Mouse (Mus musculus) spleen, postnatal 14 days (tissue): ENCODE measurements around the gene Ppm1h.
"Not testable (repeated sequence)": the region's sequence is repeated elsewhere in the genome, so short reads cannot be mapped to it uniquely, and the experiment has no call there.

Experiments used
- DNase-seq, 2 experiments: peaks; one replicate each; pipeline ENCODE4 v3.0.0; 2021 to 2022; ENCODE audit warnings: low spot score in 2 of 2

The Ppm1h gene

DNA sequence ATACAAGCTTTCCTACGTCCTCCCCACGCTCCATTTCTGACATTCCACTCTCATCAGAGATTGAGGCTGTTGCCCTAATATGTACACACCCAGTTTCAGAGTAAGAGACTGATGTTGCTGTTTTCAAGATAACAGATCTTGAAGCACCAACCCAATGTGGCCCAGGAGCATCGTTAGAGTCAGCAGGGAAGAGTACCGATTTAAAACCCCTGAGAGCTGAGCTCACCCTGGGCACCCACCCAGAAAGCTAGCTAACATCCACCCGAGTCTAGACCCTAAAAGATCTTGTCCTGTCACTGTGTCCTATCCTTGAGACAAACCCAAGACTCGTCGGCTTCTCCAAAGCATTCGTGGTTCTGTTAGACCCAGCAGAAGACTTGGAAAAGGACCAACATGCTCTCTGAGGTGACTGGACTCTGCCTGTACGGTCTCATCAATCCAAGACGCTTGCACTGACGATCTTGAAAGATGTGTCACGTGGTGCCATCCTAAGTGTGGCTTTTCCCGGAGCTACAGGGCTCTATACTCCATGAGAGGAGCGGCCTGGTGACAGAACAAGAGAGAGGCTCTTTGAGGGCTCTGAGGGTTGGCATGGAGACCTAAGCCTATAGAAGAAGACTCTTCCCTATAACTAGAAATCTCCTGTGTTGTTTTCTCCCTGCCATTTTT lies 212.3 kb downstream of the Ppm1h start:
- no peak for DNase-seq

DNA sequence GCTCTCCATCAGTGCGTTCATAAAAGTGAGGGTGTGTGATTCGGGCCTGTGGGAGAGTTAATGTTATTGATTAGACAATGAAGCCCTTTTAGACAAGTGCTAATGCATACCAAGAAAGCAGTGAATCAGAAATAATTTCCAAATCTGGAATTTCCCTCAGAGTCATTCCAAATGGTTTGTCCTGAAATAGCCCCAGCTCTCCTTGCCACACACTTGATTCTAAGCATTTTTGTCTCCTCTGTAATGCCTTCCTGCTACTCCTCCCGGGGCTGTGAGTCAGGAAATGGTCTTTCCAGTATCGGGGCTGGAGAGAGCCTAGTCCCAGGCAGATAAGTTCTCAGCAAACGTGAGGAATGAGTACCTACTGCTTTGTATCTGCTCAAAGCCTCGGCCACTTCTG lies 212.9 kb downstream of the Ppm1h start:
- no peak for DNase-seq

DNA sequence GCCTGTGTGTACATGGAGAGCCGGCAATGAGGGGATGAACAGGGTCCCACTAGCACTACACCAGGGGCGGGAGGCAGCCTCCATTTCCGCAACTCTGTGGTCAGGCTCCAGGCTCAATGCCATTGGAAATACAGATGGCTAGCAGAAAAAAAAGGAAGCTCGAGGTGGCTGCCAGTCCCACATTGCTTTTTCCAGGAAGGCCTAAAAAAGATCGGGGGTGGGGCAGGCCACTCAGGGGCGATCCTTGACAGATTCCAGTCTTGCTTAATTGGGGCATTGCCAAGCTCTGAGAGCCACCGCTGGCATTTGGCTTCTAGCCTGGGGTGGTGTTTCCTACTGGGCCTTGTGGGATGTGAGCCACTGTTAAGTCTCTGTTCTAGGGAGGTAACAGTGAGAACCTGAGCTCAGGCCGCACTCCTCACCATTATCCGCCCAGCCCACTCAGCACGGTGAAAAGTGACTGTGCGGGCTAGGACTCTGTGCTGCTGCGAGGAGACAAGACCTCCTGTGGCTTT lies 216.1 kb downstream of the Ppm1h start:
- DNase-seq = no peak

DNA sequence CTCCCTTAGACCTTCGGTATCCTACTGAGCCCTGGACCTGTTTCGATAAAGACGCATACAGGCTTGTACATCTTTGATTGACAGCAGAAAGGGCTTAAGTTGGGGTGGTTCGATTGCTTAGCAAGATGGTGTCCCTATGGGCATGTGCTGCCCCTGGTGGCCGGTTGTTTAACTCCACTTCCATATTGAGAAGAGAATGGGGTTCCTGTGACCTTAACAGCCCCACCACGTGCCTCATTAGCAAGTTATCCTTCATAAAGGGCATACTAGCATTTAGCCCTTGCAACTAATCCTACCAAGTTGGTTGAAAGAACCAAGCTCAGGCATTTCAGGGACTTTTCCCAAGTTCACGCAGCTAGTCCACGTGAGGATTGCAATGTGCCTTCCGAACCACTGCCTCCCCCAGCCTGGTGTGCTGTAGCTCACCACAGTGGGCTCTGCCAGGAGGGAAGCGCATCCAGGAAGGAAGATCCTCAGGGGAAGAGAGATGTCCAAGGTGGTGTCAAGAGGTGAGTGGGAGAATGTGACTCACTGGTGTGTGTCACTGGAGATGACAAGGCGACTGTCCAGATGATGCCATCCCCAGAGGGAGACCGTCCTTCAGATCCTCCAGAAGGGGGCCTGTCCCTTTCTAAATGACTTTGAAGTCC lies 216.7 kb downstream of the Ppm1h start:
- peak in 1 of 2 experiments; percentile 11 for DNase-seq

DNA sequence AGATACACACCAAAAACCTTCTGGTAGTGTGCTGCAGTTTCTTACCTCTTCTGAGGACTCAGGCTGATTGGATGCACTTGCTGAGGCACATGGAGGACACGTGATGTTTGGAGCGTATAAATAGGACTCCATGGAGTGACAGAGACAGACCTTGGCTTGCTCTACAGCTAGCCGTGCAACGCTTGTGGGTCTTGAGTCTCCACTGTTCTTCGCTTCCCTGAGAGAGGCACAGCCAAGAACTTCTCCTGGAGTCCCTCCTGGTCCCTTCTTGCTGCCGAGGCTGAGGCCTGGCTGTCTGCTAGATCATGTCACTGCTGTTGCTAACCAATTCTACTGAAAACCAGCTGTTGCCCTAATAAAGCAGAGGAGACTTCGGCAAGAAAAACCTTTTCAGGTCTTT lies 221.4 kb downstream of the Ppm1h start:
- DNase-seq = no peak

DNA sequence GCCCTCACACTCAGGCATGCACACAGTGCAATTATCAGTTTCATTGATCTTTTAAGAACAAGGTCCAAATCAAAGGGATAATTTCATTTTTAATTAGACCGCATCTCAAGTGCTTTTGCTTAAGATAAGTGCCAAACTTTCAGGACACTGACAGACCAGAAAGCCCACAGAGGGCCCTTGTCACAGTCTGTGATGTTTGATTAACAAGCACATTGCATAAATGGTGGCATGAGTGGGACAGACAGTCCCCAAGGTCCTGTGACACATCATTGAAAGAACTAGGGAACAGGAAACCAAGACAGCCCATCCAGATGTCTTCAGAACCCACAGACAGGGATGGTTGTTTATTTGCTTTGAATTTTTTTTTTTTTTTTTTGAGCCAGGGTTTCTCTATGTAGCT lies 221.9 kb downstream of the Ppm1h start:
- DNase-seq = no peak

DNA sequence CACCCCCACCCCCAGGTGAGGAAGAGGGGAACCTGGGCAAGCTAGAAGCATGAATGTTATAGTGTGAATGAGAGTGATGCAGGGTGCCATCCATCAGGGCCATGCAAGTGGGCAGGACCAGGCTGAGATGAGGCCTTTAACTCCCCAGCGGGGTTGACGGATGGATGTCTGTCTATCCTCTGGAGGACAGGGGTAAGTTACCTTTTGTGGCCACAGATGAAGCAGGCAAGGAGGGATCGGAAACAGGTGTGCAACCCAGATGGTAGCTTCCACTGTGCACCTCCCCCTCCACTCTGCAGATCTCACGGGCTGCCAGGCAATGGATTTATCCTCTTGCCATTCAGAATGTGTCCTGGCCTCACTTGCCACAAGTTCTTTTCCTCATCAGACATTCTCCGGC lies 222.8 kb downstream of the Ppm1h start:
- DNase-seq = no peak

DNA sequence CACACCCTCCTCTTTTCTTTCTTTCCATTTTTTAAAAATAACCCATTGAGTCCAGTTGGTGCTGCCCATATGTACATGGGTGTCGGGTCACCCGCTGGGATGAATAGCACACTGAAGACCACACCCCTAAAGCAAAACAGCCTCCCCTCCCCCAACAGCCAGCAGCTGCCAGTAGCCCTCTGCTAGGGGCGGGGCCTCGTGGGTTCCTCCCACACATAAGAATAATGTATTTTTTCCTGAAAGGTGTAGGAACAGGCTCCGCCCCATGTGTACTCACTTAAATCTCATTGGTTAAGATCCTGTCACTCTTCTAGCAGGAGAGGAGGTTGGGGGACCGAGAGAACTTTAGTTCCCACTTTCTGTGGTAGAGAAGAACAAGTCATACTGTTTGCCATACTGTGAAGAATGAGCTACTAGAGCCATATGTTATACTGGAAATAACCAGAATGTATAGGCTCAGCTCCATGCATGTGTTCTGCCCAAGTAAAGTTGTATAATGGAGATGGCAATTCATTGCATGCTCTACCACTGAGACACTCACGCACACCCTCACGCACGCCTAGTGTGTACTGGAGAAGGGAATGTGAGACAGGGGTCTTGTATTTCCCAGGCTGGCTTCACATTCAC lies 231.0 kb downstream of the Ppm1h start:
- DNase-seq = no peak

DNA sequence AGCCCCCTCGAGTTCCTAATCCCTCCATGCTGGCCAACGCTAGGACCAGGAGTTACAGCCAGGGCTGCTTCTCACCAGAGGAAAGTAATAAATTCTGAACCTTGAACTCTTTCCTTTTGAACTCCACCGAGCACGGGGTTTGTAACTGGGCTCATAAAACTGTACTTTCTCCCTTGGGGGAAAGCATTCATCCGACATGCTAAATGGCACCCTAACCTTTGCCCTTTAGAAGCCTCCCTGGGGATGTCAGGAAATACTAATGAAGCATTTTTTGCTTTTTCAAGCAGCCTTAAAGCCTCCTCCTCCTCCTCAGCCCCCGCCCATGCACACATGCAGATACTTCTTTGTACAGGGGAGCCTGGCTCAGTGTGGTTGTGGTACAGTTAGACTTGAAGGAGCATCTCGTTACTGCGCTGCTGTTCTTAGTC lies 232.2 kb downstream of the Ppm1h start:
- DNase-seq = no peak

DNA sequence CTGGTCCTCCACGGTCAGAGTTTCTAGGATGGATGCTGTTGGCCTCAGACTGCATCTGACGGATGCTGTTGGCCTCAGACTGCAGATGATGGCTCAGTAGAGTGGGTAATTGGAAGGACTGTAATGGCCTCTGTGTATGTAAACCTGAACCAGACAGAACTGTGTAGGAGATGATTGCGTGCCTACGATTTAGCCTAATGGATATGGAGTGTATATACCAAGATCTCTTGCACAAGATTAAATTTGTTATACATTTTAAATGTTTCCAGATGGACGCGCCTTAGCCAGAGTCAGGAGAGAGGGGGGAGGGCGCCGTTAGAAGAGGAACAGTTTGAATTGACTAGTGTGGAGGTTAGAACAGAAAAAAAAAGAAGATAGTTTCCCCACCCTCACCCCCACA lies 233.1 kb downstream of the Ppm1h start:
- no peak for DNase-seq

DNA sequence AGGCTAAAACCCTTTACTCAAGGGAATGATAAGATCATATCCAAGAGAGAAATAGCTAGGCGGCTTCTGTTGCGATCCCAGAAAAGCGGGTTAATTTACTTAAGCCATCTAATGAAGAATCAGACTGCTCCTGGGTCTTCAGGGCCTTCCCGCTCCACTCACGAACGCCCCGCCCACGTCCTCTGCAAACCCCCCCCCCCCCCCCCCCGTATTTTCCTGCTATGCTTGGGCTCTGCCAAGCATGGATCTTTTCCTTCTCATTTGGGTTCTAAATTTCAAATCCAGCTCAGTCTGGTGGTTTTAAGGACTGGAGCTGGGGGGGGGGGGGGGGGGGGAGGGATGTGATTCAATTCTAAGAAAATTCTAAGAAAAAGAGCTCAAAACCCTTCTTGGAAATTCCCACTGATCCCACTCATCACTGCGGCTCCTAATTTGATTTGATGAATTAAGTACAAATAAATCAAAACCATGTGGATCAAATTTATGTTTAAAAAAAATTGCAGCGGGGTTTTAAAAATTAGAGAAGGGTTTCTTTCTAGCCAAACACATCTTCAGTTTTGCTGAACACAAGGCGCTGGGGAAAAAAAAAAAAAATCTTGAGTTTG lies 233.6 kb downstream of the Ppm1h start:
- DNase-seq = no peak

DNA sequence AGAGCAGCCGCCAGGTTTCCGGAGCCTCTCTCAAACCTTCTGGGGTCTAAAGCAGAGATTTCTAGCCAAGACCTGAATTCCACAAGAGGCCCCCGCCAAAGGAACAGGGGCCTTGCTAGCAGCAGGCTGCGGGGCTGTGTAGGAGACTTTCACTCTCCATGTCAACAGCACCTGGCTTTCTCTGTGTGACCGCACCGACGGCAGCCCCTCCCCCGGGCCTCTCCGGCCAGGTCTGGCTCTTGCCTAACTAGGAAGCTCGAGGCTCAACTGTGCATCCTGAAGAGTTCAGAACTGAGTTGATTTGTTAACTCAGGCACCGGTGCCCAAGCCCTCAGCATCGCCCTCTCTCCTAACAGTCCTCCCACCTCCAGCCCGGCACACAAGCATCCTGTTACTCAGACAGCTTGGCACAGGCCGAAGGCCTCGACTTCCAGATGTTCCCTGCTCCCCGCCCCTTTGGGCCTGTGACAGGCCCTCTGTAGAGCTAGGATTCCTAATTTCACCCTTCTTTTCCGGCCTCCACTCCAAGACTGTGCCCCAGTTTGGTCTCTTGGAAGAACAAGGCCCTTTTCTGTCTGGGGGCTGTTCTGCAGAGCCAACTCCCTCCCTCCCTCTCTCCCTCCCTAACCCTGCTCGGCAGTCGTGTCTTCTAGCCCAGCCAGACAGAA lies 234.3 kb downstream of the Ppm1h start:
- no peak for DNase-seq

DNA sequence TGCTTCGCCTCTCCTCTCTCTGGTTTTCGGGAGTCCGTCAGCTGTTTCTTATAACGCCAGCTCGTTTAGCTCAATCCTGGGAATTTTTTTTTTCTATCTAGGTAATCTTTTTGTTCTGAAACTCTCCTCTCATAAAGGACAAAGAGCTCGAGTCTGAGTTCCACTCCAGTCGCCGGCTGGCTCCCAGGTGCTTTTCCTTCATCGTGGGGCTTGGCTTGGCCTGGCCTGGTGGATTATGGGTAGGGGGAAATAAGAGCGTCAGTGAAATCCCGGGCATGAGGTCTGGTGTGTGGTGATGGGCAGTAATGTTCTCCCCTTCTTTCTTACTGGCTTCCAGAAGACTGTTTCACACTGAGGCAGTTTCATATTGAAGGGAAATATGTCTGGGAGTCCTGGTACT lies 234.8 kb downstream of the Ppm1h start:
- DNase-seq = no peak

DNA sequence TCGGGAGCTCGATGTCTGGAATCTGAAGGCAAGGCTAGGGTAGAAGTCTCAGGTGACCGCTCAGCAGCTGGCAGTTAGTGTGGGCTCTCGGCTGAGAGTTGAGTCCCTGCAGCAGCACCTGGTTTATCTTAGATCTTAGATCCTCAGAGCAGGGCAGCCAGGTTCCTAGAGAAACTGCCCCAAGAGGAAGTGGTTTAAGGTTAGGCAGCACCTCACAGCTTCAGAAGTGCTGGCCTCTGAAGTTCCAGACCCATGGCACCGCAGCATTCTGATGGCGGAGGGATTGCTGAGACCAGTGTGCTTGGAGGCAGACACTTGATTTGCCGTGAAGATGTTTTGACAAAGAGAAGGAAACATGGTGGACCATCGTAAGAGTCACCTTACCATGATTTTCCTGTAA lies 237.3 kb downstream of the Ppm1h start:
- DNase-seq = no peak

DNA sequence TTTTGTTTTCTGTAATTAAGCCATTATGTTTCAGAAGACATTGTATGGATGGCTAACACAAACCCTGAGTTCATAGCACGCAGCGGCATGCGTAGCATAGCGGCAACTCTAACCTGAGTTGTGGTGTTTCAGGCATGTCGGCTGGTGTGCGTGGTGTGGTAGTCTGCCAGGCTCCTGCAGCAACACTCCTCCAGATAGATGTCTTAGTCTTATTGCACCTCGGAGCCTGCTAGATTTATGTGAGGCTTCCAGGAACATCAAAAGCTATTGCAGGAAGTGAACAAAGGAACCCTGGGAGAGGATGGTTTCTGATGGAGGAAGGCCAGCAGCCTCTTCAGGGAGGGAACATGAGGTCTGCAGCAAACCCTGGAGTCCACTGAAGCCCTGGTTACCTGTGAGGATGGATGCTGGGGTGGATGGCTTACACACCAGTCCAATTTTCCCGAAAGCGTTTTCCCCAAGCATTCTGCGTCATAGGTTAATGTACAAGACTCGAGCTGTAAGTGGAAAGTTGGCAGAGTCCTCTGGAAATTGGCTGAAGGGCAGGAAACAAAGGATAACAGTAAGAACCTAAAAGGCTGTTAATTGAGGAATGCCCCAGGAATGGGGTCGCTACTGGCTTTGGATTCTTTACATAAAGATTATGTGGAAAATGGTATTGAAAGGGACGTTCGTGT lies 239.2 kb downstream of the Ppm1h start:
- no peak for DNase-seq

DNA sequence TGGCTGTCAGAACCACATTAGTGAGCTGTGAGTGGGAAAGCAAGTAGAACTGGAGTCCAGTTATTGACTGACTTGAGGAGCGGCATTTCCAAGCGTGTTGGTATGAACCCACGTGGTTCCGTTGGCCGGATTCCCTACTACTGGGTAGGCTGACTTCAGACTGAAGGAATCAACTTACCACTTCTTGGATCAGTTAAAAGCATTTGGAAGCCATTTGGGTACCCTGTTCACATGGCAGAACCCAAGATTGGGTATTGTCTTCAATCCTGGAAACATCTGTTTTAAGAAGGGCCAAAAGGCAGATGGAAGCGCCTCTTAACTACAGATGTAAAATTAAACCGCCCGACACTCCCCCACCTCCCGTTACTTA lies 239.7 kb downstream of the Ppm1h start:
- no peak for DNase-seq

DNA sequence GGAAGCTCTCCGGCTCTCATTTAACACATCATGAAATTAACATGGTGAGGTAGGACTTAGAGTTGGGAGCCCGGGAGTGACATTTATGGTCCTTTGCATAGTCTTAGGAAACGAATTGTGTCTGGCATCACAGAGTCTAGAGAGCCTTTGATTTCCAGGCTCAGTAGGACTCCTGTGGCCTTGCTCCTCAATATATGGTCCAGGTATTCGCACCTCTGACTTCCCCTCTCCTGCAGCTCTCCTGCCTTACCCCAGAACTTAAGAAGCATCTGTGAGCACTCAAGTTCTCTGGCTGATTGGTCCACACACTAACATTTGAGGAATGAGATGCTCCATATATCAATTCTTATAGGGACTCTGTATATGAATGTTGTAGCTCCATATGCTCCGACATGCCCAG lies 240.2 kb downstream of the Ppm1h start:
- DNase-seq = no peak

DNA sequence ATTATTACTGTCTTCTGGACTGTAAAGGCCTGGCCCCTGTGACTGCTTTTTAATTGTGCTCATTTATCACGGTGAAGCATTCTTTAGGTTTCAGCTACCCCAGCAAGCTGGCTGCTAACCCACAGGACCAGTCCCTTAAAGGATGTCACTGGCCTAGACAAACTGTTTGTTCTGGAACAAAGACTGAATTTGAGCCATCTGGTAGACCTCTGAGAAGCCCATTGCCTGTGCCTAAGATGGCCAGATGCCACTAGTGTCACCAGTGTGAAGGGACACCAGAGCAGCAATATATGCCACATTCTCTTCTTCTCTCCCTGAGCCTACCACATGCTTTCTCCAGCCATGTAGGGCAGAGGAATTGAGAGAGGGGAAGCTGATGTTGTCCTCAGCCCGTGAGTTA lies 240.9 kb downstream of the Ppm1h start:
- DNase-seq = no peak

DNA sequence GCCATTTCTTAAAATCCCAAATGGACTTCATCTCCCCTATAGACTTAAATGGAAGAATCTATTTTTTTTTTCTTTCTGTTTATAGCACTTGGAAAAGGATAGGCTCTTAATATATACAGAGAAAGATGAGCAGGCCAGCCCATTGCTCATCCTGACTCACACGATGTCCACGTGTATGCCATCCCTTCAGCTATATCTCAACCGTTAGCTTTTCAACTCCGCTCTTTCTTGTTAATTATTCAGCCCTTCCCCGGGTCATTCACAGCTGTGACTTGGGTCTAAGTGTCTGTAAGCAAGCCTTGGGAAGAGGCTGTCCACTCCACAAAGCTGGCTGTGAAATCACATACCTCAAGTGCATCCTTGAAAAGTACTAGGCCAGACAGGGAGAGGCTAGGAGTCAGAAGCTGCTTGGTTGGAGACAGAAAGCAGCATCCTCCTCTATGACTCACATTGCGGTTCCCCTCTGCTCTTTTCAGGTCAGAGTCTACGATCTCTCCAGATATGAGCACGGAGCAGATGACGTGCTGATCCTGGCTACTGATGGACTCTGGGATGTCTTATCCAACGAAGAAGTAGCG lies 241.7 kb downstream of the Ppm1h start:
- DNase-seq = no peak

DNA sequence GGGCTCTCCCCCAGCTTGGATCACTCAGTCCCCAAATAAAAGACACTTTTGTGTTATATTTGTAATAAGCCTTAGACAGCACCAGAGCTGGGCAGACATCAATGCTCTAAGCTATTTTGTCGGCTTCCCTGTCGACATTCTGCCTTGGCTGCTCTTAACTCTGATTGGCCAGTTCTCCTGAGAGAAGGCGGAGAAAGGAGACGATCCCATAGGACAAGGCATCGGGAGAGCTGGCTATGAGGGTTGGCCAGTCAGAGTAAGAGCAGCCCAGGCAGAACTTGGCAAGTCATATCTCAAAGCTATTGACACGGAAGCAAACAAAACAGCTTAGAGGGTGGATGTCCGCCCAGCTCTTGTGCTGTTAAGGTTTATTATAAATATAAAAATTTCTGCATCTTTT lies 243.7 kb downstream of the Ppm1h start:
- DNase-seq = no peak

DNA sequence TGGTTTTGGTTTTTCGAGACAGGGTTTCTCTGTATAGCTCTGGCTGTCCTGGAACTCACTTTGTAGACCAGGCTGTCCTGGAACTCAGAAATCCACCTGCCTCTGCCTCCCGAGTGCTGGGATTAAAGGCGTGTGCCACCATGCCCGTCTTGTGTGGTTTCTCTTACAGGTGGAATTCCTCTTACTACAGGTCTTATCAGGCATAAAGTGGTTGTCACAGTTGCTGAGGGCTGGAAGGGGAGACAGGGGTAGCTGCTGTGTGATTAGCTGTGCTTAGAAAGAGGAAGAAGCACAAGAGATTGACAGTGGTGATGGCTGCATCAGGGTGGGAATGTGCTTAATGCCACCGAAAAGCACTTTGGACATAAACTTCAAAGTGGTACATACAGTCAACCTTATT lies 246.0 kb downstream of the Ppm1h start:
- not testable (repeated sequence) for DNase-seq
